Mouse (Mus musculus) ES-E14 (cell line): Measurements from ENCODE around the gene Xcl1. TPM values are rescaled to one million over a fixed set of nuclear protein-coding genes. Genes with fewer than 3 reads are reported as not detected.

Source experiments
- DNase-seq: peaks from one replicate; pipeline ENCODE4 v3.0.0-alpha.2; 2013; ENCODE audit warnings: low read depth, low spot score
- H3K27ac ChIP-seq: 2 replicates; pipeline ENCODE4 v1.5.1; 2012; ENCODE audit warnings: low read depth, mild to moderate bottlenecking, low read length, moderate library complexity, mixed read lengths; ENCODE audit not compliant: poor library complexity, insufficient read depth, severe bottlenecking
- H3K36me3 ChIP-seq: 2 replicates; pipeline ENCODE4 v1.6.1; 2012; ENCODE audit warnings: mild to moderate bottlenecking, low read length, moderate library complexity, mixed read lengths; ENCODE audit not compliant: control insufficient read depth, poor library complexity, insufficient read depth, severe bottlenecking
- H3K4me1 ChIP-seq, 2 experiments: fragments of 150-350 bp in 1 of 2; sonication (generic) in 1 of 2; 2 replicates each; pipeline ENCODE4 v1.6.1; 2012; ENCODE audit warnings: low read length in 2 of 2, mild to moderate bottlenecking in 1 of 2, mixed read lengths in 1 of 2; ENCODE audit not compliant: control insufficient read depth in 2 of 2, insufficient read depth in 2 of 2, poor library complexity in 1 of 2
- H3K4me3 ChIP-seq, 2 experiments: fragments of 150-350 bp in 1 of 2; sonication (generic) in 1 of 2; 2 replicates each; pipeline ENCODE4 v1.5.1; 2012; ENCODE audit warnings: low read length in 2 of 2, low read depth in 1 of 2, mild to moderate bottlenecking in 1 of 2, mixed read lengths in 1 of 2; ENCODE audit not compliant: insufficient read depth in 1 of 2, poor library complexity in 1 of 2, severe bottlenecking in 1 of 2
- H3K9ac ChIP-seq: 2 replicates; pipeline ENCODE4 v1.6.1; 2012; ENCODE audit warnings: low read depth, mild to moderate bottlenecking, low read length, mixed read lengths; ENCODE audit not compliant: poor library complexity, insufficient read depth, severe bottlenecking
- H3K9me3 ChIP-seq: fragments of 150-350 bp; sonication (generic); 2 replicates; pipeline ENCODE4 v1.6.1; 2012; ENCODE audit warnings: low read depth, mild to moderate bottlenecking, low read length; ENCODE audit not compliant: control insufficient read depth, insufficient read depth
- CHD2 ChIP-seq: IDR thresholded peaks from 2 replicates; pipeline ENCODE4 v1.6.1; 2014; ENCODE audit warnings: mild to moderate bottlenecking, low read depth, low read length, inconsistent platforms
- HCFC1 ChIP-seq: IDR thresholded peaks from 2 replicates; pipeline ENCODE4 v1.6.1; 2012; ENCODE audit warnings: low read length, inconsistent platforms, borderline replicate concordance; ENCODE audit not compliant: insufficient read depth
- MAFK ChIP-seq: IDR thresholded peaks from 2 replicates; pipeline ENCODE4 v1.6.1; 2014; ENCODE audit warnings: mild to moderate bottlenecking, low read depth, low read length, inconsistent platforms; ENCODE audit not compliant: insufficient read depth
- ZC3H11A ChIP-seq: IDR thresholded peaks from 2 replicates; pipeline ENCODE4 v1.6.1; 2012; ENCODE audit warnings: low read depth, mild to moderate bottlenecking, inconsistent platforms, low read length, borderline replicate concordance
- ZNF384 ChIP-seq: IDR thresholded peaks from 2 replicates; pipeline ENCODE4 v1.6.1; 2012; ENCODE audit warnings: low read depth, low read length, inconsistent platforms
- in situ Hi-C, 2 experiments: fragments of 600-800 bp; cut with MboI; formaldehyde crosslinking; loops; one replicate each; pipeline ENCODE4 v1.15.1; 2025; ENCODE audit warnings: low sequenced_read_pairs in 2 of 2, inconsistent platforms in 1 of 2; ENCODE audit not compliant: unreplicated experiment in 2 of 2
- total RNA-seq: library from RNA; depleted of rRNA; stranded (reverse); fragments of 300-350 nt; gene quantifications from 2 replicates; pipeline ENCODE4 v1.2.3, GENCODE M21; 2012

Gene Xcl1
- total RNA-seq, 1 experiment, result not detected

DNA sequence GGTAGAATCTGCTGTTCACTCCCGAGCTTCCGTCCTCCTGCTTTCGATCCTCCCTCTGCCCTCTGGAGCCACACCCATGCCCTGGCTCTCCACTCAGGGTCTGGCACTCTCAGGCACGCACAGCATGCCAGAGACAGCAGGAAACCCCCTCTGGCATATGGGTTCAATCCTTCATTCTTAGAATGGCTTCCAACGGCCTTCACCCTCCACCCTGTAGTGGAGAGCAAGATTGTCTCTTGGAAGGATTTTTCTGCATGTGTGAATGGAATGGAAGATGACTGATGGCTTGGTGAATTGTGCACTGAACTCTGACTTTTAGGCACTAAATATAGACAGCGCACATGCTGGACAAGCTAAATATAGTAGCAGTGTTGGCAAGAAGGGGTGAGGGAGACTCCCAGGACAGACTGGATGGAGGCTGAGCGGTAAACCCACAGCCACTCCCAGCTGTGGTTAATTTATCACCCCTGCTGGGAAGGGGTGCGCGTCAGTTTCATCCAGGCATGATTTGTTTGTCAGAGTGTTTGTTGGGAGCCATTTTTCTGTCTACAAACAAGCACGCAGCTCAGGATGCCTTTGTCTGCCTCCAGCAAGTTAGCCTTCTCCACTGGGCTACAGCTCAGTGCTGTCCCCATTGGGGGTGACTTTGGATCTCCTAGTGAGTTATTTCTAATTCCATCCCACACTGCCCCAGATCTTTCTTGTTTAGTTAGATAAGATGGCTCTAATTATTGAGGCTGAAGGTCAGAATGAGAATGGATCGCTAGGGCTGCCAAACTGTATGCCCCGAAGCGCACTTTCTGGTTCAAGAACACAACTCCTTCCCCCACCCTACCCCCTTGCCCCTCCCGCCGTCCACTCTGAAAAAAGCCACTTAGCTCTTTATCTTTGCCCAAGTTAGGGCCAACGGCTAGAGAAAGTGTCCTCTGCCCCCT is 38.8 kb downstream of the Xcl1 start:
- in situ Hi-C loops, result no loop called here
- Histone ChIP-seq H3K4me3 (no peak overlapping the region), H3K4me1 (0 out of 4 replicates have a peak, but pooled peaks cover 0 to 4% of the 10 kb centered on the region in 2 experiments), H3K27ac (no peak overlapping the region), H3K9ac (no peak overlapping the region), H3K9me3 (no peaks in the 10 kb centered on the region), H3K36me3 (no peaks in the 10 kb centered on the region)
- TF ChIP-seq MAFK (no peak), ZC3H11A (no peak), HCFC1 (no peak), ZNF384 (no peak), CHD2 (no peak)
- DNase-seq, result no peak

DNA sequence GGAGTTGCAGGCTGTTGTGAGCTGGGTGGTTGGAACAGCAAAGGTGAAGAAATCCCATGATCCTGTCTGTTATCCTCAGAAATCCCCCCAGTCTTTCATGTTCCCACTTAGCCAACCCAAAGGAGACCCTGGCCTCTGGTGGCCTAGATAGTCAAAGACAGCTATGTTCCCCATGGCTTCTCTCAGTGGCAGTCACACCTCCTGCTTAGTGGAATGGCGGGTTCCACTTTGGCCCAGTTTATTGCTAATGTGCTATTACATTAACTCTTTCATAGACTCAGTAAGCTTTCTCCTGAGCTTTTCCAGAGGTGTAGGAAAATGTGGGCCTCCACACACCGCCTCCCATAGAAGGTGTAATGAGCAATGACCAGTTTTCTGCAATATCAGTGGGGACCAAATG is 39.5 kb downstream of the Xcl1 start:
- Histone ChIP-seq H3K36me3 (no peaks in the 10 kb centered on the region), H3K9ac (no peak overlapping the region), H3K4me1 (0 out of 4 replicates have a peak, but pooled peaks cover 0 to 4% of the 10 kb centered on the region in 2 experiments), H3K27ac (no peak overlapping the region), H3K4me3 (no peak overlapping the region), H3K9me3 (no peaks in the 10 kb centered on the region)
- no peak for DNase-seq
- in situ Hi-C loops, result no loop called here
- TF ChIP-seq HCFC1 (no peak), ZC3H11A (no peak), ZNF384 (no peak), CHD2 (no peak), MAFK (no peak)

DNA sequence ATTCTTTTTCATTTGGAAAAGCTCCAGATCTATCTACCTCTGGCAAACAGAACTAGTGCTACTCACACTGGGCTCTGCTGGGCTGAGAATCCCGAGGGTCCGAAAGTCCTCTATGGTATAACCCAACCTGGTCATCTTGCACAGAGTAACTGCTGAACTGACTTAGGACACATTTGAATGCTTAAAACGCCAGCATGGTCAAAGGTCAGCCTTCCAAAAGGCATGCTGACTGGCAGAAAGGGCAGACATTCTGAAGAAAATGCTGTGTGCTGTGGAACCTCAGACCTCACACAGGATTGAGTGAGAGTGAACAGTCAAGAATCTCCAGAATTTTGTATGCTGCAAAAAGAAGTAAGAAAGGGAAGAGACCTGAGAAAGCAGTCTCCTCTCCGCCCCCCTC is 45.0 kb downstream of the Xcl1 start:
- H3K9me3 ChIP-seq, result no peaks in the 10 kb centered on the region
- no peak overlapping the region for H3K27ac ChIP-seq
- no peak overlapping the region for H3K9ac ChIP-seq
- in situ Hi-C loops, result no loop called here
- TF ChIP-seq CHD2 (no peak), ZNF384 (no peak), MAFK (no peak)
- no peaks in the 10 kb centered on the region for H3K4me1 ChIP-seq
- H3K36me3 ChIP-seq, result no peaks in the 10 kb centered on the region
- no peak for DNase-seq
- no peak overlapping the region for H3K4me3 ChIP-seq

DNA sequence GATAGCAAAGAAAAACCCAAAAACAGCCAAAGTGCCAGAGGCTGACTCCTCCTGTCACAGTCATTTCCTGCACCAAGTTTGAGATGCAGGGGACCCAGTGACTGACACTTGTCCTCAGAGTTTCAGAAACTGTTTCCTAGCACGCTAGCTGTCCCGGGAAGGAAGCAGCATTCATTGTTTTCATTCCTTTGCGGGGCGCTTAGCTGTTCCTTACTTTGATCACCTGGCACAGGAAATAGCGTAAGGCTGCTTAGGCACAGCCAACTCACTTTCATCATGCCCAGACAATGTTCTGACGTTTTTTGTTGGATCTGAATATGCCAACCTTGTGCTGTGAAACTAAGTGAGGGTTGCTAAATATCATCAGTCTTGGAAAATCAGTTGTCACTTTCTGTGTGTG is 46.8 kb downstream of the Xcl1 start:
- Histone ChIP-seq H3K4me3 (no peak overlapping the region), H3K9ac (no peak overlapping the region), H3K36me3 (no peaks in the 10 kb centered on the region), H3K9me3 (no peaks in the 10 kb centered on the region), H3K4me1 (no peaks in the 10 kb centered on the region), H3K27ac (no peak overlapping the region)
- DNase-seq, result no peak
- no peak for TF ChIP-seq ZC3H11A
- no peak for TF ChIP-seq CHD2
- TF ChIP-seq HCFC1, result no peak
- no peak for TF ChIP-seq ZNF384
- no peak for TF ChIP-seq MAFK
- in situ Hi-C loops, result no loop called here
